ENCODE assay signal across 22 mouse cellular contexts in genomic region chrX:101263892-101264291, GRCm38 (mm10). TPM values are rescaled to one million over a fixed set of nuclear protein-coding genes. Genes with fewer than 3 reads are reported as not detected.
"Had no signal": no experiment of that assay in that cellular context is flagged by ENCODE, and none has a peak within 500 bp of the region (broad histone marks: within the 10 kb centered on the region; RNA-seq: fewer than 3 reads in every experiment).

Gm614 (minus strand) TSS chrX:101263992.

- H3K27me3 ChIP-seq: midbrain, embryonic 15.5 days; neural tube, embryonic 13.5 days; neural tube, embryonic 15.5 days had no signal

- H3K9me3 ChIP-seq: midbrain, embryonic 10.5 days; midbrain, embryonic 12.5 days; midbrain, embryonic 15.5 days; neural tube, embryonic 13.5 days; neural tube, embryonic 15.5 days had no signal

- H3K27ac ChIP-seq: liver, embryonic 14.5 days; midbrain, embryonic 10.5 days; midbrain, embryonic 12.5 days; midbrain, embryonic 15.5 days; neural tube, embryonic 13.5 days; neural tube, embryonic 15.5 days had no signal

- H3K4me2 ChIP-seq: lung, embryonic 14.5 days; midbrain, embryonic 12.5 days; midbrain, embryonic 15.5 days; neural tube, embryonic 13.5 days; neural tube, embryonic 15.5 days had no signal

- H3K4me3 ChIP-seq: midbrain, embryonic 10.5 days; midbrain, embryonic 12.5 days; midbrain, embryonic 15.5 days; myocyte; neural tube, embryonic 13.5 days; neural tube, embryonic 15.5 days had no signal

- ATAC-seq: midbrain, embryonic 15.5 days had no signal

- DNase-seq: lung, adult 18-20 months; lung, embryonic 14.5 days; lung, postnatal 10 days; lung, postnatal 4 days; right cerebral cortex, postnatal 14 days; thymus, adult 18-20 months; thymus, postnatal 14 days; thymus, postnatal 36 days had no signal

- H3K4me1 ChIP-seq: neural tube, embryonic 15.5 days had no signal

- H3K9ac ChIP-seq: liver, embryonic 14.5 days; lung, embryonic 14.5 days; midbrain, embryonic 12.5 days; midbrain, embryonic 15.5 days; neural tube, embryonic 13.5 days; neural tube, embryonic 15.5 days had no signal

- H3K36me3 ChIP-seq: midbrain, embryonic 10.5 days; midbrain, embryonic 12.5 days; midbrain, embryonic 15.5 days; neural tube, embryonic 13.5 days; neural tube, embryonic 15.5 days had no signal

RNA-seq across cellular contexts. Expression of gene Gm614, which starts in this region (rescaled TPM):
- total RNA-seq: megakaryocyte, adult 5-6 weeks; midbrain, postnatal 0 days had no signal
- polyA plus RNA-seq: liver, embryonic 14.5 days; liver, embryonic 16.5 days; lung, embryonic 14.5 days; lung, embryonic 16.5 days; midbrain, embryonic 10.5 days; midbrain, embryonic 12.5 days; midbrain, embryonic 15.5 days; midbrain, postnatal 0 days; myocyte; neural tube, embryonic 11.5 days; neural tube, embryonic 13.5 days; neural tube, embryonic 15.5 days; stomach, embryonic 14.5 days; stomach, embryonic 16.5 days had no signal
